8 mouse cellular contexts compared by ENCODE assay signal in genomic region chr9:44044426-44045157, GRCm38 (mm10). TPM values are rescaled to one million over a fixed set of nuclear protein-coding genes. Genes with fewer than 3 reads are reported as not detected.
DNase-seq lines count a peak whose midpoint lies in the region; ATAC-seq and TF ChIP-seq lines count a peak whose summit lies in the region.

No protein-coding gene starts in this region.

- no peak overlapping the region for H3K4me3 ChIP-seq in heart, embryonic 10.5 days
- H3K4me3 ChIP-seq in left cerebral cortex, adult 2 months, result peak overlapping the region; percentile 80

- no peak overlapping the region for H3K27ac ChIP-seq in heart, embryonic 10.5 days
- peak overlapping the region; percentile 98 for H3K27ac ChIP-seq in left cerebral cortex, adult 2 months

- no peak; the same call in 1 of the 2 replicates for TF ChIP-seq CTCF in left cerebral cortex, adult 2 months (IDR thresholded peaks at IDR 0.05)

- intact Hi-C loops in left cerebral cortex, adult 2 months (cut with DNase I), result loop anchor here (5.0 kb wide), 1 partner anchor 37 kb away; no protein-coding TSS in a partner anchor

- H3K4me1 ChIP-seq in heart, embryonic 10.5 days, result peaks cover 20% of the 10 kb centered on the region

- DNase-seq in heart, adult 11 months, result peak; percentile 100
- DNase-seq in heart, embryonic 10.5 days (ENCODE audit: low spot score), result no peak
- DNase-seq in right cerebral cortex, adult 18-20 months, result peak; percentile 62
- no peak for DNase-seq in right cerebral cortex, postnatal 4 days
- DNase-seq in left cerebral cortex, adult 2 months (ENCODE audit: extremely low spot score in 1 of 2, low spot score in 2 of 2), result peak in 1 of 2 experiments; percentile 40
- no peak for DNase-seq in ovary, adult 18-20 months (ENCODE audit: low spot score)
- no peak for DNase-seq in gastrocnemius, adult 18-20 months (ENCODE audit: low spot score)

- peaks cover 85% of the 10 kb centered on the region for H3K27me3 ChIP-seq in heart, embryonic 10.5 days (ENCODE audit: insufficient read depth, poor library complexity, severe bottlenecking)

- H3K36me3 ChIP-seq in heart, embryonic 10.5 days, result no peaks in the 10 kb centered on the region

- no peaks in the 10 kb centered on the region for H3K9me3 ChIP-seq in heart, embryonic 10.5 days

- 39% methylated on average over 14 of the region's 14 CpGs for WGBS in heart, embryonic 10.5 days

- no peak for ATAC-seq in megakaryocyte progenitor cell, adult 5-6 weeks (replicated peaks; ENCODE audit: poor library complexity)

RNA-seq across cellular contexts. Expression of gene Thy1, which starts 1.4 kb away (rescaled TPM):
- 0.15 and 1.1 TPM in 2 replicates for polyA plus RNA-seq in heart, embryonic 10.5 days (2016; fragmentation: Nextera tagmentation; extraction: Ambion mirVana)
- total RNA-seq in left cerebral cortex, adult 2 months (2021), result 100 to 1,000 TPM; 838 to 856 TPM
- 0.32 and 1.1 TPM in 2 replicates for total RNA-seq in megakaryocyte progenitor cell, adult 5-6 weeks (2015)
- 0.21 and 1.2 TPM in 2 replicates for total RNA-seq in megakaryocyte progenitor cell, adult 5-6 weeks (2017)
- total RNA-seq in gastrocnemius, adult 18-20 months (2021), result 10 to 100 TPM in 1 of 2 experiments, 1 to 10 TPM in 1; 7.9 to 10.5 TPM

RNA-seq across cellular contexts. Expression of gene Usp2, which starts 22.2 kb away (rescaled TPM):
- polyA plus RNA-seq in heart, embryonic 10.5 days (2016; fragmentation: Nextera tagmentation; extraction: Ambion mirVana), result 36.1 and 59.0 TPM in 2 replicates
- 100 to 1,000 TPM in 1 of 2 experiments, 10 to 100 TPM in 1; 99.3 to 120 TPM for total RNA-seq in left cerebral cortex, adult 2 months (2021)
- total RNA-seq in megakaryocyte progenitor cell, adult 5-6 weeks (2015), result 5.5 and 16.4 TPM in 2 replicates
- 2.5 and 5.3 TPM in 2 replicates for total RNA-seq in megakaryocyte progenitor cell, adult 5-6 weeks (2017)
- 100 to 1,000 TPM; 125 to 221 TPM for total RNA-seq in gastrocnemius, adult 18-20 months (2021)

RNA-seq across cellular contexts. Expression of gene Mfrp, which starts 56.9 kb away (rescaled TPM):
- polyA plus RNA-seq in heart, embryonic 10.5 days (2016; fragmentation: Nextera tagmentation; extraction: Ambion mirVana), result 0.21 TPM in 1 of 2 replicates, not detected in the other
- total RNA-seq in left cerebral cortex, adult 2 months (2021), result 1 to 10 TPM in 1 of 2 experiments, under 1 TPM in 1; 0.82 to 1.6 TPM
- not detected in 2 replicates for total RNA-seq in megakaryocyte progenitor cell, adult 5-6 weeks (2015)
- 0.12 TPM in 1 of 2 replicates, not detected in the other for total RNA-seq in megakaryocyte progenitor cell, adult 5-6 weeks (2017)
- total RNA-seq in gastrocnemius, adult 18-20 months (2021), result not detected

Comparison
In these comparisons a context has a peak if more than half of its experiments do, and no peak if none do; other contexts are left out.
1. DNase-seq: peak in heart, adult 11 months (single experiment) and right cerebral cortex, adult 18-20 months (single experiment); none in heart, embryonic 10.5 days (single experiment), right cerebral cortex, postnatal 4 days (single experiment), ovary, adult 18-20 months (single experiment) and gastrocnemius, adult 18-20 months (single experiment).
2. RNA of gene Thy1, which starts 1.4 kb away (total RNA-seq): 838 to 856 TPM in left cerebral cortex, adult 2 months; 7.9 to 10.5 TPM in gastrocnemius, adult 18-20 months and 0.21 to 1.2 TPM in megakaryocyte progenitor cell, adult 5-6 weeks; every median in the first group is over 10 times any median in the second.
3. RNA of gene Usp2, which starts 22.2 kb away (total RNA-seq): 125 to 221 TPM in gastrocnemius, adult 18-20 months and 99.3 to 120 TPM in left cerebral cortex, adult 2 months; 2.5 to 16.4 TPM in megakaryocyte progenitor cell, adult 5-6 weeks; every median in the first group is over 4 times any median in the second.